Mouse (Mus musculus): Measurements from ENCODE around the gene Il20rb. TPM values are rescaled to one million over a fixed set of nuclear protein-coding genes. Genes with fewer than 3 reads are reported as not detected.

Il20rb gene
- polyA plus RNA-seq, 1 experiment from 2014 or later: 0.76 TPM

GRCm38 (mm10) chr9:100453944-100454663 is 32.5 kb downstream of the Il20rb start:
- Histone ChIP-seq H3K4me1 (no peaks in the 10 kb centered on the region), H3K4me2 (replicated peaks) (peak overlapping the region; percentile 54), H3K9ac (peak overlapping the region; percentile 4; the same call in 1 of the 2 replicates), H3K27ac (no peak overlapping the region), H3K4me3 (peak overlapping the region; percentile 12), H3K36me3 (peaks cover 12% of the 10 kb centered on the region), H3K27me3 (replicated peaks) (no peaks in the 10 kb centered on the region), H3K9me3 (no peaks in the 10 kb centered on the region)
- ATAC-seq (ENCODE audit: low FRiP score, low read depth): peak; percentile 61; the same call in 1 of the 2 replicates
- WGBS: 10% methylated on average over 25 of the region's 25 CpGs

- H3K4me3 ChIP-seq: no peak overlapping the region
- no peak overlapping the region for H3K4me2 ChIP-seq (replicated peaks)
- H3K36me3 ChIP-seq: no peaks in the 10 kb centered on the region
- H3K27me3 ChIP-seq (replicated peaks): no peaks in the 10 kb centered on the region
- WGBS: 76% methylated on average over 6 of the region's 6 CpGs
- H3K4me1 ChIP-seq: no peaks in the 10 kb centered on the region
- H3K9me3 ChIP-seq: no peaks in the 10 kb centered on the region
- ATAC-seq (ENCODE audit: low FRiP score, low read depth): no peak
- H3K27ac ChIP-seq: no peak overlapping the region
- no peak overlapping the region for H3K9ac ChIP-seq
Measured at GRCm38 (mm10) chr9:100452432-100452831, 34.2 kb downstream of the Il20rb start.

- peak overlapping the region; percentile 50 for H3K4me3 ChIP-seq
- under 1% methylated on average over 32 of the region's 32 CpGs for WGBS
- H3K27me3 ChIP-seq (replicated peaks): no peaks in the 10 kb centered on the region
- no peaks in the 10 kb centered on the region for H3K36me3 ChIP-seq
- H3K9me3 ChIP-seq: no peaks in the 10 kb centered on the region
- H3K4me1 ChIP-seq: no peaks in the 10 kb centered on the region
- H3K9ac ChIP-seq: peak overlapping the region; percentile 59
- ATAC-seq (ENCODE audit: low FRiP score, low read depth): peak; percentile 92
- peak overlapping the region; percentile 28; the same call in 1 of the 2 replicates for H3K27ac ChIP-seq
- H3K4me2 ChIP-seq (replicated peaks): peak overlapping the region; percentile 76
Measured at GRCm38 (mm10) chr9:100446059-100446686, 40.4 kb downstream of the Il20rb start.

- WGBS: 57% methylated on average over 9 of the region's 9 CpGs
- Histone ChIP-seq H3K9me3 (no peaks in the 10 kb centered on the region), H3K4me1 (peaks cover 10% of the 10 kb centered on the region), H3K36me3 (no peaks in the 10 kb centered on the region), H3K9ac (no peak overlapping the region), H3K4me2 (replicated peaks) (peak overlapping the region; percentile 31; the same call in 1 of the 2 replicates), H3K27ac (0 out of 2 replicates have a peak overlapping the region, but pooled peaks have one; percentile 0), H3K4me3 (no peak overlapping the region), H3K27me3 (replicated peaks) (no peaks in the 10 kb centered on the region)
- peak; percentile 73 for ATAC-seq (ENCODE audit: low FRiP score, low read depth)
Measured at GRCm38 (mm10) chr9:100440111-100440790, 46.3 kb downstream of the Il20rb start.

- no peak overlapping the region for H3K27ac ChIP-seq
- no peaks in the 10 kb centered on the region for H3K9me3 ChIP-seq
- no peak overlapping the region for H3K4me3 ChIP-seq
- H3K27me3 ChIP-seq (replicated peaks): no peaks in the 10 kb centered on the region
- no peak overlapping the region for H3K9ac ChIP-seq
- WGBS: 36% methylated on average over 8 of the region's 8 CpGs
- peak; percentile 82 for ATAC-seq (ENCODE audit: low FRiP score, low read depth)
- H3K4me2 ChIP-seq (replicated peaks): peak overlapping the region; percentile 31; the same call in 1 of the 2 replicates
- H3K36me3 ChIP-seq: no peaks in the 10 kb centered on the region
- H3K4me1 ChIP-seq: peaks cover 10% of the 10 kb centered on the region
Measured at GRCm38 (mm10) chr9:100439481-100439880, 47.1 kb downstream of the Il20rb start.

GRCm38 (mm10) chr9:100438994-100439393 is 47.6 kb downstream of the Il20rb start:
- no peak overlapping the region for H3K9ac ChIP-seq
- H3K9me3 ChIP-seq: no peaks in the 10 kb centered on the region
- H3K4me1 ChIP-seq: peaks cover 10% of the 10 kb centered on the region
- WGBS: 74% methylated on average over 10 of the region's 10 CpGs
- H3K4me3 ChIP-seq: no peak overlapping the region
- H3K4me2 ChIP-seq (replicated peaks): no peak overlapping the region
- ATAC-seq (ENCODE audit: low FRiP score, low read depth): peak; percentile 35; the same call in 1 of the 2 replicates
- no peaks in the 10 kb centered on the region for H3K36me3 ChIP-seq
- H3K27me3 ChIP-seq (replicated peaks): no peaks in the 10 kb centered on the region
- no peak overlapping the region for H3K27ac ChIP-seq

GRCm38 (mm10) chr9:100436865-100437595 is 49.6 kb downstream of the Il20rb start:
- Histone ChIP-seq H3K36me3 (no peaks in the 10 kb centered on the region), H3K4me1 (peaks cover 10% of the 10 kb centered on the region), H3K4me3 (no peak overlapping the region), H3K9ac (no peak overlapping the region), H3K4me2 (replicated peaks) (no peak overlapping the region), H3K27me3 (replicated peaks) (no peaks in the 10 kb centered on the region), H3K9me3 (no peaks in the 10 kb centered on the region), H3K27ac (no peak overlapping the region)
- no peak for ATAC-seq (ENCODE audit: low FRiP score, low read depth)
- WGBS: 85% methylated on average over 8 of the region's 8 CpGs

GRCm38 (mm10) chr9:100431355-100431754 is 55.2 kb downstream of the Il20rb start:
- no peak overlapping the region for H3K4me3 ChIP-seq
- H3K4me1 ChIP-seq: no peaks in the 10 kb centered on the region
- no peak overlapping the region for H3K27ac ChIP-seq
- 76% methylated on average over 2 of the region's 2 CpGs for WGBS
- no peaks in the 10 kb centered on the region for H3K27me3 ChIP-seq (replicated peaks)
- H3K4me2 ChIP-seq (replicated peaks): no peak overlapping the region
- H3K36me3 ChIP-seq: no peaks in the 10 kb centered on the region
- H3K9ac ChIP-seq: no peak overlapping the region
- no peaks in the 10 kb centered on the region for H3K9me3 ChIP-seq
- ATAC-seq (ENCODE audit: low FRiP score, low read depth): no peak

- H3K4me2 ChIP-seq (replicated peaks): no peak overlapping the region
- H3K9me3 ChIP-seq: no peaks in the 10 kb centered on the region
- no peak for ATAC-seq (ENCODE audit: low FRiP score, low read depth)
- H3K27me3 ChIP-seq (replicated peaks): no peaks in the 10 kb centered on the region
- no peaks in the 10 kb centered on the region for H3K36me3 ChIP-seq
- H3K4me1 ChIP-seq: no peaks in the 10 kb centered on the region
- H3K27ac ChIP-seq: no peak overlapping the region
- 86% methylated on average over 2 of the region's 2 CpGs for WGBS
- no peak overlapping the region for H3K4me3 ChIP-seq
- H3K9ac ChIP-seq: no peak overlapping the region
Measured at GRCm38 (mm10) chr9:100430911-100431310, 55.7 kb downstream of the Il20rb start.

- Histone ChIP-seq H3K4me2 (replicated peaks) (no peak overlapping the region), H3K27me3 (replicated peaks) (no peaks in the 10 kb centered on the region), H3K4me3 (no peak overlapping the region), H3K9me3 (no peaks in the 10 kb centered on the region), H3K36me3 (no peaks in the 10 kb centered on the region), H3K4me1 (peaks cover 5% of the 10 kb centered on the region; the same call in 1 of the 2 replicates), H3K9ac (no peak overlapping the region), H3K27ac (no peak overlapping the region)
- WGBS: 82% methylated on average over 8 of the region's 8 CpGs
- ATAC-seq (ENCODE audit: low FRiP score, low read depth): no peak
Measured at GRCm38 (mm10) chr9:100419644-100420043, 66.9 kb downstream of the Il20rb start.

GRCm38 (mm10) chr9:100419103-100419502 is 67.5 kb downstream of the Il20rb start:
- no peak for ATAC-seq (ENCODE audit: low FRiP score, low read depth)
- Histone ChIP-seq H3K36me3 (no peaks in the 10 kb centered on the region), H3K27ac (no peak overlapping the region), H3K4me2 (replicated peaks) (no peak overlapping the region), H3K27me3 (replicated peaks) (no peaks in the 10 kb centered on the region), H3K9ac (no peak overlapping the region), H3K9me3 (no peaks in the 10 kb centered on the region), H3K4me3 (no peak overlapping the region), H3K4me1 (peaks cover 5% of the 10 kb centered on the region; the same call in 1 of the 2 replicates)
- 87% methylated on average over 8 of the region's 8 CpGs for WGBS
